Mouse (Mus musculus): ENCODE measurements around the gene Hmgxb4. TPM values are rescaled to one million over a fixed set of nuclear protein-coding genes. Genes with fewer than 3 reads are reported as not detected.
A peak's percentile ranks its signal among the peaks of the same experiment; 100 is the strongest.
"Not testable (repeated sequence)": the region's sequence is repeated elsewhere in the genome, so short reads cannot be mapped to it uniquely, and the experiment has no call there.

Hmgxb4 gene
- total RNA-seq (2014; fragmentation: Nextera tagmentation) (42.9 and 63.2 TPM in 2 replicates), total RNA-seq (2017) (36.8 and 65.7 TPM in 2 replicates)

DNA sequence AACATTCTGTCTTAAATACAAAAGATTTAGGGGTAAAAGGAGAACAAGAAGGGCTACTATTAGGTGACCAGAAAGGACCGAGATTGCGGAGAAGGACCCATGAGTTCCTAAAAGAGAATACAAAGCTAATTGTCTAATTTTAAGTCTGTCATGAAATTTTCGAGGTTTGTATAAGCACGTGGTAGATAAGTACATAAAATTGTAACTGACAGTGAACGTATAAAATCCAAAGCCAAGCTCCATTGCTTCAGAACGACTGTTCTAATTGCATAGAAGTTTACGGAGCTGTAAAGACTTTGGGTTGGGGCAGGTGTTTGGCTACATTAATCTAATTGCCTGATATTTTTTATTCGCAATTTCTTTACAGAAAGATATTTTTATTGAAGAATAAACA is at the start of gene Hmgxb4:
Gene Hmgxb4, plus strand, starts transcription at position 276 of the 394 bp plus-strand sequence.
- ATAC-seq (replicated peaks; ENCODE audit: low FRiP score, low TSS enrichment, poor library complexity, severe bottlenecking): 0 out of 2 replicates have a peak, but pooled peaks have one; percentile 16

- no peak for ATAC-seq (replicated peaks; ENCODE audit: low FRiP score, low TSS enrichment, poor library complexity, severe bottlenecking)
These were observed 43.7 kb upstream of the Hmgxb4 start for GRCm38 (mm10) chr8:74949445-74949844.

- no peak for ATAC-seq (replicated peaks; ENCODE audit: low FRiP score, low TSS enrichment, poor library complexity, severe bottlenecking)
These were observed 29.2 kb upstream of the Hmgxb4 start for GRCm38 (mm10) chr8:74963983-74964382.

DNA sequence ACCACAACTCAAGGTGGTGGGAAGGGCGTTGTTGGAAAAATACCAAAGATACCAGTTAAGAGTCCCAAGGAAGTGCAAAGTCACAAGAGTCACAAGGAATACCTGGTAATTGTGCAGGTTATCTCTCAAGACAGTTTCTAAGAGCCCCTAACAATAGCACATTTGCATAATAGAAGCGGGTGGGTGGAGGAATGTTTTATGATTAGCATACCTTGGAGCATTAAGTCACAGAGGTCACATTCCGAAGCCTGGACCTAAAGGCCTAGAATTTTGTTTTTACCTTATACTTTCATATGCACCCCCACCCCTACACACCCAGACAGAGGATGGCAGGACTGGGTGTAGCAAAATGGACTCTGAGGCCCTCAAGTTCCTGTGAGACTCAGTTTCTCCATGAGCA is 22.9 kb upstream of the Hmgxb4 start:
- not testable (repeated sequence) for ATAC-seq (replicated peaks; ENCODE audit: low FRiP score, low TSS enrichment, poor library complexity, severe bottlenecking)

DNA sequence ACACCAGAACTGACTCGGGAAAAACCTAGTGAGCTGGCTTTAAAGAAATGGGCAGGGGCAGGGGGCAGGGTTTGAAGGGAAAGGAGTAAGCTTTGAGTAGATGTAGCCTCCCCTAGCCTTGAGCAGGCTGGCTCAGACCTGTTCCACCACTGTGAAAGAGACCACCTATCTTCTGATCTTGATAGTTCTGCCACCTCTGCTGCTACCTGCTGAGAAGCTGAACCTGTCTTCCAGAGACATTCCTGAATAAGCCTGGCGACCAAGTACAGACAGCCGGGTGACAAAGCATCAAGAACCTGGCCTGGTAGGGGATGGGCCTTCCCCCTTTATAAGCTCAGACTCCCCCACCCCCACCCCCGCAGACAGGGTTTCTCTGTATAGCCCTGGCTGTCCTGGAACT is 21.5 kb upstream of the Hmgxb4 start:
- no peak for ATAC-seq (replicated peaks; ENCODE audit: low FRiP score, low TSS enrichment, poor library complexity, severe bottlenecking)

DNA sequence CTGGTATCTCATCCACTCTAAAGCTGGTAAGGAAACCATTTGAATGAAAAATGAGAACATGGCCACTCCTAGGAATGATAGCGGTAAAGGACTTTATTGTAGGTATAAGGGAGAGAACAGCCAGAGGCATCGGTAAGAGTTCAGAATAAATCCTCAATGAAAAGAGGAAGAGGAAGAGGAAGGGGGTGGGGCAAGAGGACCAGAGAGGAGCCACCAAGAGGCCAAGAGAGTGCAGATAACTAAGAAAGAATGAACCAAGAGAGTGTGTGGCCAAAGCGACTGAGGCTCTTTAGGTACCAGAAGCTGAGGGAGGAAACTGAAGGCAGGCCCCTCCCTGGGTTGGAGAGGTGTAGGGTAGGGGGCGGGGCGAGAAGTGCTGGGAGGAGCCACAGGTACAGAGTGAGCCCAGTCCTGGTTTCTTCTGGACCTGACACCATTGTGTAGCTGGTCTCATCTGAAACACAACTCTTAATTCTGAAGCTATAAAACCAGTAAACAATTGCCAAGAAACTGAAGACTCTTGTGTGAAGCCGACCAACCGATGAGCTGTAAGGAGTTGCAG is 20.8 kb upstream of the Hmgxb4 start:
- ATAC-seq (replicated peaks; ENCODE audit: low FRiP score, low TSS enrichment, poor library complexity, severe bottlenecking): no peak

DNA sequence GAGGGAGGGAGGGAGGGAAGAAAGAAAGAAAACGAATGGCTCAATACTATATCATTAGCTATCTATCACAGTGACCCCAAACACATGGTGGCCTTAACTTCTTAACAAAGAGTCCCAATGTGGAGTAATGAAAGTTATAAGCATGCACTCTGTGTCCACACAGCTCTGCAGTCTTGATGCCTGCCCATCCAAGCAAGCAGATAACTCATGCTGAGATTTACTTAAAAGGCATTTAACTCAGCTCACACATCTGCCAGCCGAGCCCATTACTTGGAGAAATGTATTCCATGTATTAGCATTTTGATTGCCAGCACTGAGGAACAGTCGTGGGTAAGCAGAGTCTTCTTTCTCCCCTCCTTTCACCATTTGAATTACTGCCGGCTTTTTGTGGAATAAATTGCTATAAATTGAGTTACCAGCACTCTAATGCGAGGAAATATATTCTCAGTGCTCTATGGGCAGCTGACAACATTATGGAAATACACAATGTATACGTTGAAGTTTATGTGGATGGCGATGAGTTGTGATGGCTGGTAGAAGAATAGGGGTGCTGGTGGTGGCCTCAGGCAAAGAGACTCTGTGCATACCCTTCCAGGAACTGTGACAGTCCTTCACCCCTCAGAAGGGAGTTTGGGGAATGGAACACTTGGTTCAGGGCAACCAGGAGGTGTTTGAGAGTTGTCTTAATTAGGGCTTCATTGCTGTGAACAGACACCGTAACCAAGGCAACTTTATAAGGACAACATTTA is 19.9 kb upstream of the Hmgxb4 start:
- no peak for ATAC-seq (replicated peaks; ENCODE audit: low FRiP score, low TSS enrichment, poor library complexity, severe bottlenecking)

- ATAC-seq (replicated peaks; ENCODE audit: low FRiP score, low TSS enrichment, poor library complexity, severe bottlenecking): no peak
These were observed 19.3 kb upstream of the Hmgxb4 start for GRCm38 (mm10) chr8:74973904-74974303.

GRCm38 (mm10) chr8:74977427-74977826 is 15.7 kb upstream of the Hmgxb4 start:
- ATAC-seq (replicated peaks; ENCODE audit: low FRiP score, low TSS enrichment, poor library complexity, severe bottlenecking): no peak

GRCm38 (mm10) chr8:74980060-74980710 is 13.0 kb upstream of the Hmgxb4 start:
- peak; percentile 43; the same call in 1 of the 2 replicates for ATAC-seq (replicated peaks; ENCODE audit: low FRiP score, low TSS enrichment, poor library complexity, severe bottlenecking)

GRCm38 (mm10) chr8:74980711-74981062 is 12.5 kb upstream of the Hmgxb4 start:
- peak; percentile 90 for ATAC-seq (replicated peaks; ENCODE audit: low FRiP score, low TSS enrichment, poor library complexity, severe bottlenecking)

- ATAC-seq (replicated peaks; ENCODE audit: low FRiP score, low TSS enrichment, poor library complexity, severe bottlenecking): no peak
These were observed 11.3 kb upstream of the Hmgxb4 start for GRCm38 (mm10) chr8:74981809-74982208.

DNA sequence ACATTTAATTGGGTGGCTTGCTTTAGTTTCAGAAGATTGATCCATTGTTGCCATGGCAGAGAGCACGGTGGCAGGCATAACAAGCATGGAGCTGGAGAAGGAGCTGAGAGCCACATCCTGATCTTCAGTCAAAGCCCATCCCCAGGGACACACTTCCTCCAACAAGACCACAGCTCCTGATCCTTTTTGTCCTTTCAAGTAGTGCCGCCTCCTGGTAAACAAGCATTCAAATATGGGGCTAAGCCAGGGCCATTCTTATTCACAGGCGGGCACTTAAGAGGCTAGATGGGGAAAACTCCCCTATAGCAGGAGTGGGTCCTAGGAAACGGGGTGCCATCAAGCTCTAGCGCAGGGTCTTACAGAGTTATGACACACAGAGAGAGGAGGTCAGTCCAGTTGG is 5.7 kb upstream of the Hmgxb4 start:
- no peak for ATAC-seq (replicated peaks; ENCODE audit: low FRiP score, low TSS enrichment, poor library complexity, severe bottlenecking)

- no peak for ATAC-seq (replicated peaks; ENCODE audit: low FRiP score, low TSS enrichment, poor library complexity, severe bottlenecking)
These were observed 3.1 kb upstream of the Hmgxb4 start for GRCm38 (mm10) chr8:74990021-74990420.

GRCm38 (mm10) chr8:74993475-74994451 is 607 bp downstream of the Hmgxb4 start:
- peak; percentile 96 for ATAC-seq (replicated peaks; ENCODE audit: low FRiP score, low TSS enrichment, poor library complexity, severe bottlenecking)

DNA sequence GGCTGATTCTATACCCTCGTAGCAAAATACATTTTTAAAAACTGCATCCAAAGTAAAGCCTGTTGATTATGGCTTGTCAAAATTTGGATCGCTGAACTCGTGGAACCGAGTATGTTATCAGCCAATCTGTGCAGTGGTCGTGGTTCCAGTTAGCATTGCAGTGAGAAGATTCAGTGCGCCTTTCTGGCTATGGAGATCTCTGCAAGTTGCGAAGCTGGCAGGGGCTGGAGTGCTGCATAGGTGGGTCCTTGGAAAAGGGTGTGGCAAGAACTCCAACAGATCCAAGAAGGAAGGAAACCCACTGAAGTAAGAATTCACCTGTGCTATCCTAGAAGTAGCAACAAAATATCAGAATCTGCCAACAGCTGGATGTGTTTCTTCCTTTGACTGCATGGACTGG is 1.4 kb downstream of the Hmgxb4 start:
- ATAC-seq (replicated peaks; ENCODE audit: low FRiP score, low TSS enrichment, poor library complexity, severe bottlenecking): 0 out of 2 replicates have a peak, but pooled peaks have one; percentile 51

GRCm38 (mm10) chr8:75000431-75000830 is 7.3 kb downstream of the Hmgxb4 start:
- no peak for ATAC-seq (replicated peaks; ENCODE audit: low FRiP score, low TSS enrichment, poor library complexity, severe bottlenecking)

GRCm38 (mm10) chr8:75008826-75009225 is 15.7 kb downstream of the Hmgxb4 start:
- ATAC-seq (replicated peaks; ENCODE audit: low FRiP score, low TSS enrichment, poor library complexity, severe bottlenecking): no peak

GRCm38 (mm10) chr8:75013557-75013956 is 20.4 kb downstream of the Hmgxb4 start:
- ATAC-seq (replicated peaks; ENCODE audit: low FRiP score, low TSS enrichment, poor library complexity, severe bottlenecking): no peak

All from megakaryocyte-erythroid progenitor cell, adult 5-6 weeks (primary cell).